8 mouse cellular contexts compared by ENCODE assay signal in genomic region chr5:138988764-138989163, GRCm38 (mm10). TPM values are rescaled to one million over a fixed set of nuclear protein-coding genes. Genes with fewer than 3 reads are reported as not detected.
A peak's percentile ranks its signal among the peaks of the same experiment; 100 is the strongest.
DNase-seq lines count a peak whose midpoint lies in the region; ATAC-seq lines count a peak whose summit lies in the region.

No protein-coding gene starts in this region.

- no peaks in the 10 kb centered on the region for H3K9me3 ChIP-seq in forebrain, embryonic 15.5 days
- H3K9me3 ChIP-seq in intestine, embryonic 16.5 days (ENCODE audit: control insufficient read depth, low read length), result no peaks in the 10 kb centered on the region

- DNase-seq in retina, postnatal 1 day, result peak; percentile 55
- DNase-seq in retina, embryonic 14.5 days (ENCODE audit: low spot score), result no peak
- DNase-seq in left cerebral cortex, adult 18-20 months (ENCODE audit: low spot score in 2 of 2), result no peak
- no peak for DNase-seq in B cell, adult 2 months

- 0 out of 2 replicates have a peak, but pooled peaks have one; percentile 26 for ATAC-seq in forebrain, embryonic 15.5 days (replicated peaks)
- ATAC-seq in intestine, embryonic 16.5 days, result peak; percentile 16; the same call in 1 of the 2 replicates
- peak; percentile 42 for ATAC-seq in megakaryocyte progenitor cell, adult 5-6 weeks (replicated peaks; ENCODE audit: poor library complexity)
- no peak for ATAC-seq in frontal cortex, adult (ENCODE audit: low TSS enrichment)

- H3K9ac ChIP-seq in forebrain, embryonic 15.5 days (replicated peaks), result no peak overlapping the region
- peak overlapping the region; percentile 2; the same call in 1 of the 2 replicates for H3K9ac ChIP-seq in intestine, embryonic 16.5 days (ENCODE audit: low read depth, low read length)

- peaks cover 26% of the 10 kb centered on the region for H3K4me1 ChIP-seq in forebrain, embryonic 15.5 days
- H3K4me1 ChIP-seq in intestine, embryonic 16.5 days (ENCODE audit: control insufficient read depth, insufficient read depth, low read length), result peaks cover 36% of the 10 kb centered on the region

- H3K36me3 ChIP-seq in forebrain, embryonic 15.5 days, result no peaks in the 10 kb centered on the region
- peaks cover 18% of the 10 kb centered on the region; the same call in 1 of the 2 replicates for H3K36me3 ChIP-seq in intestine, embryonic 16.5 days (ENCODE audit: control insufficient read depth, insufficient read depth, low read length)

- H3K4me3 ChIP-seq in forebrain, embryonic 15.5 days, result no peak overlapping the region
- H3K4me3 ChIP-seq in intestine, embryonic 16.5 days (ENCODE audit: low read length), result no peak overlapping the region

- no peak overlapping the region for H3K4me2 ChIP-seq in forebrain, embryonic 15.5 days (replicated peaks)
- no peak overlapping the region for H3K4me2 ChIP-seq in intestine, embryonic 16.5 days (ENCODE audit: low read depth, low read length)

- H3K27me3 ChIP-seq in forebrain, embryonic 15.5 days, result peaks cover 21% of the 10 kb centered on the region
- H3K27me3 ChIP-seq in intestine, embryonic 16.5 days (replicated peaks; ENCODE audit: control insufficient read depth, insufficient read depth, low read length), result peaks cover 3% of the 10 kb centered on the region; the same call in 1 of the 2 replicates

- no peak overlapping the region for H3K27ac ChIP-seq in forebrain, embryonic 15.5 days (replicated peaks)
- no peak overlapping the region for H3K27ac ChIP-seq in intestine, embryonic 16.5 days (ENCODE audit: low read length)

- 12% methylated on average over 9 of the region's 9 CpGs for WGBS in forebrain, embryonic 15.5 days
- 45% methylated on average over 9 of the region's 9 CpGs for WGBS in intestine, embryonic 16.5 days

RNA-seq across cellular contexts. Expression of gene Pdgfa, which starts 8.4 kb away (rescaled TPM):
- polyA plus RNA-seq in forebrain, embryonic 15.5 days (2015; fragmentation: Nextera tagmentation; extraction: Ambion mirVana), result 13.9 and 17.5 TPM in 2 replicates
- polyA plus RNA-seq in intestine, embryonic 16.5 days (2015; fragmentation: Nextera tagmentation; extraction: Ambion mirVana), result 47.1 and 47.3 TPM in 2 replicates
- total RNA-seq in megakaryocyte progenitor cell, adult 5-6 weeks (2015), result 0.25 and 0.71 TPM in 2 replicates
- 1.3 TPM in 1 of 2 replicates, not detected in the other for total RNA-seq in megakaryocyte progenitor cell, adult 5-6 weeks (2017)
- 10 to 100 TPM; 52.7 to 55.5 TPM for total RNA-seq in left cerebral cortex, adult 18-20 months (2021)

Comparison
In these comparisons a context has a peak if more than half of its experiments do, and no peak if none do; other contexts are left out.
1. RNA of gene Pdgfa, which starts 8.4 kb away (total RNA-seq): 52.7 to 55.5 TPM in left cerebral cortex, adult 18-20 months; 0.25 to 1.3 TPM in megakaryocyte progenitor cell, adult 5-6 weeks; every median in the first group is over 10 times any median in the second.